Mouse (Mus musculus) midbrain, embryonic 12.5 days (tissue): Measurements from ENCODE around the gene Hmmr. TPM values are rescaled to one million over a fixed set of nuclear protein-coding genes. Genes with fewer than 3 reads are reported as not detected.
"Not testable (repeated sequence)": the region's sequence is repeated elsewhere in the genome, so short reads cannot be mapped to it uniquely, and the experiment has no call there.

ENCODE experiments used
- ATAC-seq: fragments of 200-750 bp; cut with Nextera tagmentation; 2 replicates; pipeline ENCODE4 v1.8.0; 2017; ENCODE audit warnings: low read depth, moderate TSS enrichment, moderate library complexity; ENCODE audit not compliant: low FRiP score
- H3K27ac ChIP-seq: fragments of 300-500 bp; sonication (generic); replicated peaks from 2 replicates; pipeline ENCODE4 v1.5.1; 2016; ENCODE audit warnings: mild to moderate bottlenecking
- H3K27me3 ChIP-seq: fragments of 300-500 bp; sonication (generic); 2 replicates; pipeline ENCODE4 v1.6.1; 2016; ENCODE audit warnings: mild to moderate bottlenecking
- H3K36me3 ChIP-seq: fragments of 300-500 bp; sonication (generic); 2 replicates; pipeline ENCODE4 v1.6.1; 2016
- H3K4me1 ChIP-seq: fragments of 300-500 bp; sonication (generic); 2 replicates; pipeline ENCODE4 v1.6.1; 2016
- H3K4me2 ChIP-seq: fragments of 300-500 bp; sonication (generic); replicated peaks from 2 replicates; pipeline ENCODE4 v1.6.1; 2016; ENCODE audit warnings: mild to moderate bottlenecking, moderate library complexity
- H3K4me3 ChIP-seq: fragments of 300-500 bp; sonication (generic); 2 replicates; pipeline ENCODE4 v1.5.1; 2016; ENCODE audit warnings: mild to moderate bottlenecking
- H3K9ac ChIP-seq: fragments of 300-500 bp; sonication (generic); replicated peaks from 2 replicates; pipeline ENCODE4 v1.6.1; 2016; ENCODE audit warnings: mild to moderate bottlenecking, moderate library complexity
- H3K9me3 ChIP-seq: fragments of 300-500 bp; sonication (generic); 2 replicates; pipeline ENCODE4 v1.6.1; 2016; ENCODE audit warnings: mild to moderate bottlenecking
- WGBS: fragments of 180-500 bp; shearing (Covaris S2); methylation state at CpG from one replicate; pipeline ENCODE4 v1.1.7; 2016; 5-methylcytosine and 5-hydroxymethylcytosine counted together
- polyA plus RNA-seq: library from polyadenylated mRNA; unstranded; fragments of >200 nt; fragmentation: Nextera tagmentation; extraction: Ambion mirVana; gene quantifications from 2 replicates; pipeline ENCODE4 v1.2.1, GENCODE M21; 2016

Hmmr gene
- polyA plus RNA-seq, 1 experiment from 2014 or later: 49.0 TPM

DNA sequence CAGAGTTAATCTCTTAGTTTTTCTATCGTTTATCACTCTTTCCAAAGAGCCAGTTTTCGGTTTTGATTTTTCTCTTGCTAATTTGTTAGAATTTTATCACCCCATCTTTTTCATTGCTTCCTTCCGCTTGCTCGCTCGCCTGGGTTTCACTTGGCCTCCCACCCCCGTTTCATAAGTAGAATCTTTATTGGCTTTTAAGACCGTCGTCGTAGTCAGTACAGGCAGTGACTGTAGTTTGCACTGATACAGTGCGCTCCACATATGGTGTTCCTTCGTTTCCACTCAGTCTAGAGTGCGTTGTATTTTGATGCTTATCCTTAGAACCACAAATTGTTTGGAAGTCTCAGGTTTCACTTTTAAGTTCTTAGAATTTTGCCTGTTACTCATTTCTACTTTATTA lies 13.1 kb upstream of the Hmmr start:
- no peak overlapping the region for H3K27ac ChIP-seq
- no peak overlapping the region for H3K4me3 ChIP-seq
- H3K27me3 ChIP-seq: no peaks in the 10 kb centered on the region
- H3K9ac ChIP-seq: no peak overlapping the region
- H3K4me1 ChIP-seq: no peaks in the 10 kb centered on the region
- H3K4me2 ChIP-seq: no peak overlapping the region
- no peak for ATAC-seq
- WGBS: 93% methylated on average over 12 of the region's 12 CpGs
- H3K36me3 ChIP-seq: 0 out of 2 replicates have a peak, but pooled peaks cover 7% of the 10 kb centered on the region
- no peaks in the 10 kb centered on the region for H3K9me3 ChIP-seq

DNA sequence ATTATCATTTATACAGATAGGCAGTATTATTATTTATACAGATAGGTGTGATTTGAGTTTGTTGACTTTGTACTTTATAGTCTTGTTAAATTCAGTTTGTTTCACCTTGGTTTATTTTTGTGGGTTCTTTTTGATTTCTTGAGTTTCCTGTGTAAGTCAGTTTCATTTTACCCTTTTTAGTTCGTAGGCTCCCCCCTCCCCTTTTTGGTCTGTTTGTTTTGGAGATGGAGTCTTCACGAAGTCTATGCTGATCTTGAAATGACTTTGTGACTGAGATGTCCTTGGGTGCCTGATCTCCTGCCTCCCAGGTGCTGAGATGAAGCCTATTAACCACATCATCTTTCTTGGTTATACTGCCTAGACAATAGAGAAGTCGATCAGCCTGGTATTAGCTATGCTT lies 11.1 kb upstream of the Hmmr start:
- H3K27me3 ChIP-seq: no peaks in the 10 kb centered on the region
- no peak overlapping the region for H3K9ac ChIP-seq
- WGBS: 92% methylated on average over 3 of the region's 3 CpGs

DNA sequence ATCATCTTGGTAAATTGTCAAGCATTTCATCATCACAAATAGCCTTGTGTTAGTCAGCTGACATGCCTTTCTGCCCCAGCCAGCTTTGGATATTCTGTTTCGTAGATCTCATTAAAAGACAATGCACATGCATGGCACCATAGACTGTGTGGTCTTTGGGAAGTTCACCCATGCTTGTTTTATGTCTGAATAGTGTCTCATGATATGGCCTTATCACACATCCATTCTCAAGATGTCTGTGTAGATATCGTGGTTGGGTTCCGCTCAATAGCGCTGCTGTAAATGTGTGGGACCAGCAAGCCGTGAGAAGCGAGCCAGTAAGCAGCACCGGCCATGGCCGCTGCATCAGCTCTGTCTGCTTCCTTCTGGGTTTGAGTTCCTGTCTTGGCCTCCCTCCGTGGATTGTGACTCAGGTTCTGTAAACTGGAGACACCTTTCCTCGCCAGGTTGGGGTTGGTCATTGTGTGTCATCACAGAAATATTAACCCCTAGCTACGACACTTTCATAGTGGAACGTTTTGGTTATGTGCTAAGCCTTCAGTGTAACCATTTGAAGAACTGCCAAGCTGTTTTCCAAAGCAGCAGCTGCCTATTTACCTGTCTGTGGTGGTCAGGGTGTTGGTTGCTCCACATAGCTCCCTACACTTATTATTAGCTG lies 8.5 kb upstream of the Hmmr start:
- H3K4me3 ChIP-seq: no peak overlapping the region
- H3K27ac ChIP-seq: no peak overlapping the region
- WGBS: 92% methylated on average over 12 of the region's 12 CpGs
- ATAC-seq: no peak
- H3K36me3 ChIP-seq: peaks cover 39% of the 10 kb centered on the region
- no peaks in the 10 kb centered on the region for H3K9me3 ChIP-seq
- no peaks in the 10 kb centered on the region for H3K27me3 ChIP-seq
- H3K9ac ChIP-seq: no peak overlapping the region
- no peak overlapping the region for H3K4me2 ChIP-seq
- H3K4me1 ChIP-seq: no peaks in the 10 kb centered on the region

More for the DNA sequence above, 11.1 kb upstream of the Hmmr start:
- Histone ChIP-seq H3K36me3 (peaks cover 15% of the 10 kb centered on the region), H3K27ac (no peak overlapping the region), H3K4me1 (no peaks in the 10 kb centered on the region), H3K4me3 (no peak overlapping the region), H3K9me3 (no peaks in the 10 kb centered on the region), H3K4me2 (no peak overlapping the region)
- ATAC-seq: no peak

DNA sequence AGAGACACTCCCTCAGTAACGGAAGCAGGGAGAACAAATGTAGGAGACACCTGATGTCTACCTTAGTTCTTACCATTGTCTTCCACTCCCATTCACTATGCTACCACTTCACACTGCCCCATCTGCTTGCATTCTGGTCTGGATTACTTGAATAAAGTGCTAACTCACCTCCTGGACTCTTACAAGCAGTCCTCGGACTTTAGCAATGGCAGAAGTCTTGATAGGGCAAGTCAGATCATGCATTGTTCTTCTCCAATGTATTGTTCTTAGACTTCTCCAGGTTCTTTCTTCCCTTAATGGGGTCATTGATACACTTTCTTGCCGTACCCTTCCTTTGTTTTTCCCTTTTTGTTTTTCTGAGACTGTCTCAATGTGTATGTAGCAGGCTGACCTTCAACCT lies 4.1 kb upstream of the Hmmr start:
- Histone ChIP-seq H3K9ac (no peak overlapping the region), H3K27ac (no peak overlapping the region), H3K36me3 (peaks cover 40% of the 10 kb centered on the region), H3K9me3 (no peaks in the 10 kb centered on the region), H3K4me1 (peaks cover 21% of the 10 kb centered on the region), H3K4me2 (no peak overlapping the region), H3K4me3 (no peak overlapping the region), H3K27me3 (no peaks in the 10 kb centered on the region)
- ATAC-seq: no peak
- WGBS: 91% methylated on average over 3 of the region's 3 CpGs

DNA sequence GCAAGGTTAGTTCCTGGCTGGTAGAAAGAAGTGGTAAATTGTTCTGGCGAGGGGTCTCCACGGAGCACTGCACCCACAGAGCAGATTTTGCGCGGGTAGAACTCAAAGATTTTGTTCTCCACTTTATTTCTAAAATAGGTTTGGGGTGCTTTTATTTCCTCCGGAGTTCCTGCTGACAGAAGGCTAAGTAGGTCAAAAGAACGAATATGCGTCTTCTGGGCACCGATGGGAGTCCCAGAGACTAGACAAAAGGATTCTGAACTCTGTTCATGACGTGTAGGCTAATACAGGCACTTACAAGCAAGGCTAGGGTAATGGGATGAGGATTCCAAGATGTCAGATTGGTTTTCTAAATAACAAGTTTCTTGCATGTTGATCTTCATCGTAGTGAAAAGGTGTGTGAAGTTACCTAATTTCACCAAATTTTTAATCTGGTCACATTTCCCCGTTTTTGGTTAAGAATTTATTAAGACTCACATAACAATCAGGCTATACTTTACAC lies 1.1 kb upstream of the Hmmr start:
- WGBS: 5% methylated on average over 11 of the region's 11 CpGs
- no peaks in the 10 kb centered on the region for H3K9me3 ChIP-seq
- peak overlapping the region; percentile 71 for H3K27ac ChIP-seq
- ATAC-seq: no peak
- H3K9ac ChIP-seq: peak overlapping the region; percentile 93
- peaks cover 30% of the 10 kb centered on the region for H3K4me1 ChIP-seq
- peak overlapping the region; percentile 82 for H3K4me2 ChIP-seq
- H3K4me3 ChIP-seq: peak overlapping the region; percentile 91
- no peaks in the 10 kb centered on the region for H3K27me3 ChIP-seq
- peaks cover 29% of the 10 kb centered on the region for H3K36me3 ChIP-seq

DNA sequence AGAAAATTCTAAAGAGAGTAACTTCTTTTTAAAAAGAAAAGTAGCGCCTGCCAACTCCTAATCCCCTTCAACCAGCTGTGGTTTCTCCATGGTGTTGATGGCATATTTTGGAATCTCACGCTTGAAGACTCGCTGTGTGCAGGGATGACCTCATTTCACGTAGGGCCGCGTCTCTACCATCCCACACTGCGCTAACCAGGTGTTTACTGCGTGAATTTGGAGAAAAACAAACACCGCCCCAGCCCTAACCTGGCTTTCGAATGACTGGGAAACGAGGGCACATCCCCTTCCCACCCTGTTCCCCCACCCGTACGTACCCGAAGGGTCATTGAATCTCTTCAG lies 254 bp downstream of the Hmmr start:
- Histone ChIP-seq H3K27me3 (no peaks in the 10 kb centered on the region), H3K9me3 (no peaks in the 10 kb centered on the region), H3K4me2 (peak overlapping the region; percentile 75), H3K4me1 (peaks cover 30% of the 10 kb centered on the region), H3K9ac (peak overlapping the region; percentile 53), H3K36me3 (peaks cover 21% of the 10 kb centered on the region), H3K27ac (no peak overlapping the region; the same call in 1 of the 2 replicates), H3K4me3 (peak overlapping the region; percentile 91)
- 1% methylated on average over 14 of the region's 14 CpGs for WGBS
- peak; percentile 69; the same call in 1 of the 2 replicates for ATAC-seq

DNA sequence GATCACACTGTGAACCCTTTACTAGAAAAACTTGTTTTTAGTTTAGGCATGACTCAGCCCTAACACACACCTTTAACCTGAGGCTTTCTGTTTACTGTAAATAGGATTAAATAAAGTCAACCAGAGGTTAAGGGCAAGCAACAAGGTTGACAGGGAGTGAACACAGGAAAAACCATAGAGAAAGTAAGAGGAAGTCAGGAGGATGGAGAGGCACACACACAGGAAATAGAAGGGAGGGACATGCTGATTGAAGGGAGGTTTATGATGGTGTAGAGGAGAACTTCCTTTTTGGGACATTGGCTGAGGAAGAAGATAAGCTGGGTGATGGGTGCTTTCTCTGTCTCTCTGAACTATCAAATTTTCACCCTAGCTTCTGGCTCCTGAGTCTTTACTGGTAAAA lies 14.9 kb downstream of the Hmmr start:
- H3K36me3 ChIP-seq: peaks cover 89% of the 10 kb centered on the region
- H3K9me3 ChIP-seq: no peaks in the 10 kb centered on the region
- H3K27ac ChIP-seq: no peak overlapping the region
- no peaks in the 10 kb centered on the region for H3K4me1 ChIP-seq
- H3K4me3 ChIP-seq: no peak overlapping the region
- no peak overlapping the region for H3K9ac ChIP-seq
- no peak overlapping the region for H3K4me2 ChIP-seq
- no peaks in the 10 kb centered on the region for H3K27me3 ChIP-seq
- ATAC-seq: no peak

DNA sequence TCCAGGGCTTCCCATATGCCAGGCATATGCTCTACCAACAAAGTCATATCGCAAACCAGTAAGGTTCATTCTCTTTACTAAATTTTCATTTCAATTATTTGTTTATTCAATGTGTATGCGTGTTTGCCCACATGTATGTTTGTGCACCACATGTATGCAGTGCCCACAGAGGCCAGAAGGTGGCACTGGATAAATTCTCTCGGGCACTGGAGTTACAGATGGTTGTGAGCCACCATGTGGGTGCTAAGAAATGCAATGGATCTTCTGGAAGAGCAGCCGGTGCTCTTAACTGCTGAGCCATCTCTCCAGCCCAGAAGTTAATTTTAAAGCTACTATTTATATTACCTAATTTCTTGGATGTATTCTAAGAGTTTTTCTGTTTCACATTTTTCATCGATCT lies 17.7 kb downstream of the Hmmr start:
- H3K4me2 ChIP-seq: no peak overlapping the region
- no peak overlapping the region for H3K27ac ChIP-seq
- no peaks in the 10 kb centered on the region for H3K4me1 ChIP-seq
- H3K9me3 ChIP-seq: no peaks in the 10 kb centered on the region
- H3K4me3 ChIP-seq: no peak overlapping the region
- peaks cover 78% of the 10 kb centered on the region for H3K36me3 ChIP-seq
- ATAC-seq: no peak
- H3K9ac ChIP-seq: no peak overlapping the region
- H3K27me3 ChIP-seq: no peaks in the 10 kb centered on the region
- WGBS: 97% methylated on average over 5 of the region's 5 CpGs

DNA sequence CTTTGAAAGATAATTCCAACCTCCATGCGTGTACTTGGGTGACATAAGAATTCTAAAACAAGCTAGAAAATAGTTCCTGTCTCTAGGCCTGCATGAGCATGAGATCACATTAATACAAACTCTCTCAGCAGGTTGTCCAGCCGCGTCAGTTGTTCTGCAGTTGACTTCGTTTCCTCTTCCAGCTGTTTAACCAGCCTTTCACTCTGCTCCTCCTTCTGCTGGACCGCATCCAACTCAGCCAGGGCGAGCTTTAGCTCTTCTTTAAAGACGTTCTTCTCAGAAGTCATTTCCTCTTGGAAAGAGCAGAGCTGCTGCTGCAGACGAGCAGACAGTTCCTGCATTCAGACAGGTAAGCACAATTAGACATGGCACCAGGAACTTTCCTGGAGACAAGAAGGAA lies 19.4 kb downstream of the Hmmr start:
- Histone ChIP-seq H3K4me3 (no peak overlapping the region), H3K4me1 (no peaks in the 10 kb centered on the region), H3K9ac (no peak overlapping the region), H3K36me3 (peaks cover 79% of the 10 kb centered on the region), H3K27ac (no peak overlapping the region), H3K9me3 (no peaks in the 10 kb centered on the region), H3K27me3 (no peaks in the 10 kb centered on the region), H3K4me2 (no peak overlapping the region)
- 89% methylated on average over 8 of the region's 8 CpGs for WGBS
- no peak for ATAC-seq

DNA sequence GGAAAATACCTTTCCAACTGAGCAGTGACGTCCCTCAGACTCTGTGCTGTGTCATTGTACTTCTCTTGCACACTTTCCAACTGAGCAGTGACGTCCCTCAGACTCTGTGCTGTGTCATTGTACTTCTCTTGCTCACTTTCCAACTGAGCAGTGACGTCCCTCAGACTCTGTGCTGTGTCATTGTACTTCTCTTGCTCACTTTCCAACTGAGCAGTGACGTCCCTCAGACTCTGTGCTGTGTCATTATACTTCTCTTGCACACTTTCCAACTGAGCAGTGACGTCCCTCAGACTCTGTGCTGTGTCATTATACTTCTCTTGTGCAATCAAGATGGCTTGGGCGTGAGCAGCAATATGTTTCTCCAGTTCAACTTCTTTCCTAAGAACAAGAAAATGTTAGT lies 23.3 kb downstream of the Hmmr start:
- not testable (repeated sequence) for H3K9me3 ChIP-seq, H3K4me1 ChIP-seq, H3K27me3 ChIP-seq, H3K4me2 ChIP-seq, H3K27ac ChIP-seq, H3K4me3 ChIP-seq, H3K9ac ChIP-seq, ATAC-seq
- WGBS: 89% methylated on average over 6 of the region's 6 CpGs
- peaks cover 72% of the 10 kb centered on the region for H3K36me3 ChIP-seq

DNA sequence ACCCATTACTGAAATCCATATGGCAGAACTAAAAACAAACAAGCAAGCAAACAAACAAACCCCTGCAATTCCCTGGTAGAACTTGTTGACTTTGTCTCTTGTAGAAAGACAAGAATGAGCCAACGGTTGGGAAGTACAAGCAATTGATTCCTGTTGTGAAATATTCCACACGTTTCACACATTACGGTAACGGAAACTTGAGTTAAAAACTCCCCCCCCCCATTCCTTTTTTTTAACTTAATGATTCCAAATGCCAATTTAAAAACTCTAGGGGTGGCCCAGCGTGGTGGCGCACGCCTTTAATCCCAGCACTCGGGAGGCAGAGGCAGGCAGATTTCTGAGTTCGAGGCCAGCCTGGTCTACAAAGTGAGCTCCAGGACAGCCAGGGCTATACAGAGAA lies 38.1 kb downstream of the Hmmr start, which contains the start of gene Mat2b:
TSS of gene Mat2b (minus strand) at position 101 of the 400 bp plus-strand sequence.
- H3K4me3 ChIP-seq: peak within 1 kb of the TSS; percentile 82
- peak within 1 kb of the TSS; percentile 92 for H3K27ac ChIP-seq
- ATAC-seq: no peak
- WGBS: 87% methylated on average over 9 of the region's 9 CpGs
- peak within 1 kb of the TSS; percentile 70 for H3K9ac ChIP-seq
- H3K27me3 ChIP-seq: no peaks in the 10 kb centered on the region
- peaks cover 5% of the 10 kb centered on the region; the same call in 1 of the 2 replicates for H3K36me3 ChIP-seq
- peak within 1 kb of the TSS; percentile 75 for H3K4me2 ChIP-seq
- peaks cover 27% of the 10 kb centered on the region for H3K4me1 ChIP-seq
- no peaks in the 10 kb centered on the region for H3K9me3 ChIP-seq

DNA sequence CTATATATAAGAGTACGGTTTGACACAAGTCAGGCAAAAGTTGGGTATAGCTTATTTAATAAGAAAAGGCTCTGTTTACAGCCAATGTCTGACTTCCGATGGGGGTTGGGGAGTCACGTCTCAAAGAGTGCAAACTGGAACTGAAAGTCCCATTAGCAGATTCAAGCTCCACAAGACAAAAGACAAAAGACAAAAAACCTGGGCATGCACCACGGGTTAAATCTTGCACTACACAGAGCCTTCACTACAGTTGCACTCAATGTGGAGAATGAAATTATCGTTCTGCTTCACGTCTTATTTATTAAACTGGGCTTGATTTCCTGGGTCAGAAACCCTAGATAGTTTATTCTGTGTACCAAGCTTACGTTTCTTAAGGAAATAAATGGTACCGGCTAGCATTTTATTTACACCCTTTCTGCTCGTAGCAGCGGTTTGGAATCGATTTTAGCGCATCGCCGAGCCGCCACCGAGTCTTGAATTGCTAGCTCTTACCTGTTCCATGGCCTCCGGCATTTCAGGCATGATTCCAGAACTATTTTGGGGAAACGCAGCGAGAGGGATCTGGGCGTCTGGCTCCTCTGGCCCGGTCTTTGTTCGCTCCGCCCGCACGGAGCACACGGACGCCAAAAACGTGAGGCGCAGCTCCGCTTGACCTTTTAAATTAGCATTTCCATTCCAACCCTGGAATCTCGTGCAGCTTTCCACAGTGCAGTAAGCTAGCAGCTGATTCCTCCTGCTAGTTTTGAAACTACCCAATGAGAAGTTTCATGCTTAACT lies 38.7 kb downstream of the Hmmr start:
- no peaks in the 10 kb centered on the region for H3K36me3 ChIP-seq
- under 1% methylated on average over 31 of the region's 31 CpGs for WGBS

More for the DNA sequence above, 38.7 kb downstream of the Hmmr start:
- peaks cover 27% of the 10 kb centered on the region for H3K4me1 ChIP-seq
- H3K27me3 ChIP-seq: no peaks in the 10 kb centered on the region
- peak; percentile 57 for ATAC-seq
- H3K4me3 ChIP-seq: peak overlapping the region; percentile 82
- H3K27ac ChIP-seq: peak overlapping the region; percentile 92
- peak overlapping the region; percentile 70 for H3K9ac ChIP-seq
- peak overlapping the region; percentile 75 for H3K4me2 ChIP-seq
- no peaks in the 10 kb centered on the region for H3K9me3 ChIP-seq
